Mouse (Mus musculus) ES-Bruce4 (cell line): ENCODE measurements around the gene Tmem127.

ENCODE experiments used
- CTCF ChIP-seq: IDR thresholded peaks from one replicate; pipeline ENCODE4 v1.8.1; 2011; ENCODE audit warnings: low read depth, low read length
- EP300 ChIP-seq: IDR thresholded peaks from 2 replicates; pipeline ENCODE4 v1.6.1; 2011; ENCODE audit warnings: low read depth, low read length; ENCODE audit not compliant: insufficient read depth
- POLR2A ChIP-seq: IDR thresholded peaks from one replicate; pipeline ENCODE4 v1.8.1; 2011; ENCODE audit warnings: low read length; ENCODE audit not compliant: insufficient read depth

- TF ChIP-seq CTCF (no peak), POLR2A (no peak), EP300 (no peak)
Observed at GRCm38 (mm10) chr2:127292250-127292649, 44.5 kb downstream of the Tmem127 start.
